Mouse (Mus musculus) large intestine, adult 2 months (tissue): Measurements from ENCODE around the gene Armc10. TPM values are rescaled to one million over a fixed set of nuclear protein-coding genes. Genes with fewer than 3 reads are reported as not detected.
A peak's percentile ranks its signal among the peaks of the same experiment; 100 is the strongest.
"Not testable (repeated sequence)": the region's sequence is repeated elsewhere in the genome, so short reads cannot be mapped to it uniquely, and the experiment has no call there.

Experiments used
- DNase-seq: peaks from one replicate; pipeline ENCODE4 v3.0.0-alpha.2; 2012; ENCODE audit warnings: low read depth, low spot score
- WGBS: fragments of 180-500 bp; shearing (Covaris S2); methylation state at CpG from one replicate; pipeline ENCODE4 v1.1.7; 2018; 5-methylcytosine and 5-hydroxymethylcytosine counted together
- polyA plus RNA-seq: library from polyadenylated mRNA; depleted of rRNA; stranded (reverse); fragments of >200 nt; gene quantifications from 2 replicates; pipeline ENCODE4 v1.2.3, GENCODE M21; 2012; rRNA removed

Gene Armc10
- 23.3 and 27.9 TPM in 2 replicates for polyA plus RNA-seq

GRCm38 (mm10) chr5:21645439-21646132 lies at the start of gene Armc10, which contains the start of gene Fbxl13:
TSS of gene Armc10 (plus strand) at chr5:21645813.
TSS of gene Fbxl13 (minus strand) at chr5:21645634.
- under 1% methylated on average over 40 of the region's 40 CpGs for WGBS
- peak; percentile 66 for DNase-seq

GRCm38 (mm10) chr5:21599536-21599935 lies 46.1 kb upstream of the Armc10 start:
- DNase-seq: not testable (repeated sequence)
- WGBS: 60% methylated on average over 2 of the region's 2 CpGs

- 88% methylated on average over 4 of the region's 4 CpGs for WGBS
- no peak for DNase-seq
Measured at GRCm38 (mm10) chr5:21599961-21600360, 45.7 kb upstream of the Armc10 start.

- 54% methylated on average over 6 of the region's 6 CpGs for WGBS
- DNase-seq: no peak
Measured at GRCm38 (mm10) chr5:21605936-21606335, 39.7 kb upstream of the Armc10 start.

GRCm38 (mm10) chr5:21608311-21609304 lies 37.0 kb upstream of the Armc10 start:
- WGBS: 63% methylated on average over 12 of the region's 12 CpGs
- no peak for DNase-seq

GRCm38 (mm10) chr5:21610996-21611395 lies 34.6 kb upstream of the Armc10 start:
- DNase-seq: no peak
- WGBS: 29% methylated on average over 3 of the region's 3 CpGs

GRCm38 (mm10) chr5:21614299-21614698 lies 31.3 kb upstream of the Armc10 start:
- WGBS: 97% methylated on average over 11 of the region's 11 CpGs
- not testable (repeated sequence) for DNase-seq

- DNase-seq: no peak
- WGBS: 66% methylated on average over 3 of the region's 3 CpGs
Measured at GRCm38 (mm10) chr5:21616450-21617009, 29.1 kb upstream of the Armc10 start.

- no peak for DNase-seq
Measured at GRCm38 (mm10) chr5:21625916-21626315, 19.7 kb upstream of the Armc10 start.

GRCm38 (mm10) chr5:21640961-21641360 lies 4.7 kb upstream of the Armc10 start:
- DNase-seq: no peak
- WGBS: 3% methylated on average over 1 of the region's 1 CpGs

- DNase-seq: no peak
- WGBS: 15% methylated on average over 1 of the region's 1 CpGs
Measured at GRCm38 (mm10) chr5:21643606-21644005, 2.0 kb upstream of the Armc10 start.

- no peak for DNase-seq
- WGBS: 24% methylated on average over 14 of the region's 14 CpGs
Measured at GRCm38 (mm10) chr5:21644891-21645438, 648 bp upstream of the Armc10 start.

- no peak for DNase-seq
- under 1% methylated on average over 25 of the region's 25 CpGs for WGBS
Measured at GRCm38 (mm10) chr5:21646133-21646491, 499 bp downstream of the Armc10 start.

- WGBS: 70% methylated on average over 2 of the region's 2 CpGs
- DNase-seq: no peak
Measured at GRCm38 (mm10) chr5:21650736-21651135, 5.1 kb downstream of the Armc10 start.

GRCm38 (mm10) chr5:21651885-21652612 lies 6.4 kb downstream of the Armc10 start:
- 77% methylated on average over 7 of the region's 7 CpGs for WGBS
- no peak for DNase-seq

GRCm38 (mm10) chr5:21656912-21657311 lies 11.3 kb downstream of the Armc10 start:
- DNase-seq: no peak
- 80% methylated on average over 9 of the region's 9 CpGs for WGBS

- 92% methylated on average over 6 of the region's 6 CpGs for WGBS
- no peak for DNase-seq
Measured at GRCm38 (mm10) chr5:21658038-21658437, 12.4 kb downstream of the Armc10 start.

GRCm38 (mm10) chr5:21658623-21659395 lies 13.2 kb downstream of the Armc10 start:
- peak; percentile 64 for DNase-seq

GRCm38 (mm10) chr5:21660850-21661249 lies 15.2 kb downstream of the Armc10 start:
- WGBS: 83% methylated on average over 6 of the region's 6 CpGs
- no peak for DNase-seq

More at GRCm38 (mm10) chr5:21658623-21659395, 13.2 kb downstream of the Armc10 start:
- WGBS: 30% methylated on average over 11 of the region's 11 CpGs
